Mouse (Mus musculus) regulatory T cell (primary cell): ENCODE results near the gene Cypt2.
"Not testable (repeated sequence)": the region's sequence is repeated elsewhere in the genome, so short reads cannot be mapped to it uniquely, and the experiment has no call there.

Source experiments
- in situ Hi-C: fragments of 300-600 bp; cut with MboI, MseI; formaldehyde crosslinking; loops from one replicate; pipeline ENCODE4 v1.15.1; 2025; ENCODE audit warnings: high pct_unique_total_duplicates

The Cypt2 gene

DNA sequence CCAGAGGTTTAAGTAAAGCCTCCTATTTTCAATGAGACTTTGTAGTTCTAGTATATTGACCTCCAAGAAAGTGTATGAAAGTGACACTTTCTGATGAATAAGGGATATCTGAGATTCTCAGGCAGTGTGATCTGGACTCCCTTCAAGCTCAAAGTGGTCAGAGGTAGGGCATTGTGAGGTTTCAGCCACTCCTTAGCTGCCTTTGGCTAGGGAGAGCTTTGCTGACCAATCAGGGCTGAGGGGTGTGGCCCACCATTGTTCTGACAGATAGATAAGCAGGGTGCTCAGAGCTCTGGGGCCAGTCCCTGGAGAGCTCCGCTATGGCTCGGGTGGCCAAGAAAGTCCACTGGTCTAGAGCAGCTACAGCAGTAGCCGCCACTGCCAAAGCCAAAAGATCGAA is at the start of gene Cypt2:
Cypt2 (plus strand) TSS at position 301 of the 400 bp plus-strand sequence.
- in situ Hi-C loops = not testable (repeated sequence)

- in situ Hi-C loops = no loop called here
These were observed 46.7 kb downstream of the Cypt2 start for GRCm38 (mm10) chrX:105546234-105546633.
